Mouse (Mus musculus) liver, embryonic 14.5 days (tissue): ENCODE measurements around the gene Samd1.

Experiments
- CTCF ChIP-seq: IDR thresholded peaks from 2 replicates; pipeline ENCODE4 v1.5.1; 2016; ENCODE audit warnings: antibody characterized with exemption, low read depth, control low read depth
- EP300 ChIP-seq: IDR thresholded peaks from 2 replicates; pipeline ENCODE4 v1.6.1; 2016; ENCODE audit warnings: antibody characterized with exemption, low read depth

GRCm38 (mm10) chr8:84027449-84027848 is 30.0 kb downstream of the Samd1 start:
- TF ChIP-seq CTCF (no peak), EP300 (no peak)
